Mouse (Mus musculus) heart, embryonic 10.5 days (tissue): ENCODE data around the gene Mybl2. TPM values are rescaled to one million over a fixed set of nuclear protein-coding genes. Genes with fewer than 3 reads are reported as not detected.

ENCODE experiments used
- DNase-seq: peaks from one replicate; pipeline ENCODE4 v3.0.0-alpha.2; 2017; ENCODE audit warnings: low spot score
- H3K27ac ChIP-seq: fragments of 300-500 bp; sonication (generic); 2 replicates; pipeline ENCODE4 v1.5.1; 2016; ENCODE audit warnings: mild to moderate bottlenecking
- H3K27me3 ChIP-seq: fragments of 300-500 bp; sonication (generic); 2 replicates; pipeline ENCODE4 v1.6.1; 2016; ENCODE audit warnings: mild to moderate bottlenecking; ENCODE audit not compliant: poor library complexity, insufficient read depth, severe bottlenecking
- H3K36me3 ChIP-seq: fragments of 300-500 bp; sonication (generic); 2 replicates; pipeline ENCODE4 v1.6.1; 2016; ENCODE audit warnings: mild to moderate bottlenecking, moderate library complexity
- H3K4me1 ChIP-seq: fragments of 300-500 bp; sonication (generic); 2 replicates; pipeline ENCODE4 v1.6.1; 2016; ENCODE audit warnings: mild to moderate bottlenecking
- H3K4me3 ChIP-seq: fragments of 300-500 bp; sonication (generic); 2 replicates; pipeline ENCODE4 v1.5.1; 2016; ENCODE audit warnings: mild to moderate bottlenecking, moderate library complexity
- H3K9me3 ChIP-seq: fragments of 300-500 bp; sonication (generic); 2 replicates; pipeline ENCODE4 v1.6.1; 2016; ENCODE audit warnings: mild to moderate bottlenecking, moderate library complexity
- WGBS: fragments of 180-500 bp; shearing (Covaris S2); methylation state at CpG from one replicate; pipeline ENCODE4 v1.1.7; 2016; 5-methylcytosine and 5-hydroxymethylcytosine counted together
- polyA plus RNA-seq: library from polyadenylated mRNA; unstranded; fragments of >200 nt; fragmentation: Nextera tagmentation; extraction: Ambion mirVana; gene quantifications from 2 replicates; pipeline ENCODE4 v1.2.1, GENCODE M21; 2016

Mybl2 gene
- polyA plus RNA-seq, 1 experiment from 2014 or later, result 38.2 TPM

- Histone ChIP-seq H3K27me3 (no peaks in the 10 kb centered on the region), H3K9me3 (no peaks in the 10 kb centered on the region), H3K27ac (no peak overlapping the region), H3K36me3 (peaks cover 84% of the 10 kb centered on the region), H3K4me3 (no peak overlapping the region), H3K4me1 (0 out of 2 replicates have a peak, but pooled peaks cover 4% of the 10 kb centered on the region)
- DNase-seq, result no peak
- 74% methylated on average over 3 of the region's 3 CpGs for WGBS
These were observed 20.7 kb downstream of the Mybl2 start for GRCm38 (mm10) chr2:163075234-163075633.

GRCm38 (mm10) chr2:163079041-163079440 is 24.6 kb downstream of the Mybl2 start:
- no peaks in the 10 kb centered on the region for H3K9me3 ChIP-seq
- DNase-seq, result no peak
- H3K4me1 ChIP-seq, result peaks cover 18% of the 10 kb centered on the region
- peaks cover 74% of the 10 kb centered on the region for H3K36me3 ChIP-seq
- 93% methylated on average over 4 of the region's 4 CpGs for WGBS
- H3K4me3 ChIP-seq, result no peak overlapping the region
- H3K27ac ChIP-seq, result no peak overlapping the region
- H3K27me3 ChIP-seq, result no peaks in the 10 kb centered on the region

GRCm38 (mm10) chr2:163082591-163082990 is 28.1 kb downstream of the Mybl2 start:
- no peak for DNase-seq
- 0 out of 2 replicates have a peak overlapping the region, but pooled peaks have one; percentile 3 for H3K27ac ChIP-seq
- H3K36me3 ChIP-seq, result peaks cover 54% of the 10 kb centered on the region
- H3K27me3 ChIP-seq, result no peaks in the 10 kb centered on the region
- 59% methylated on average over 5 of the region's 5 CpGs for WGBS
- peaks cover 14% of the 10 kb centered on the region for H3K4me1 ChIP-seq
- no peaks in the 10 kb centered on the region for H3K9me3 ChIP-seq
- H3K4me3 ChIP-seq, result no peak overlapping the region

GRCm38 (mm10) chr2:163084519-163084918 is 30.0 kb downstream of the Mybl2 start:
- DNase-seq, result no peak
- H3K27ac ChIP-seq, result no peak overlapping the region
- H3K9me3 ChIP-seq, result no peaks in the 10 kb centered on the region
- no peaks in the 10 kb centered on the region for H3K27me3 ChIP-seq
- H3K4me1 ChIP-seq, result peaks cover 14% of the 10 kb centered on the region
- peaks cover 35% of the 10 kb centered on the region for H3K36me3 ChIP-seq
- no peak overlapping the region for H3K4me3 ChIP-seq
- WGBS, result 91% methylated on average over 3 of the region's 3 CpGs

DNA sequence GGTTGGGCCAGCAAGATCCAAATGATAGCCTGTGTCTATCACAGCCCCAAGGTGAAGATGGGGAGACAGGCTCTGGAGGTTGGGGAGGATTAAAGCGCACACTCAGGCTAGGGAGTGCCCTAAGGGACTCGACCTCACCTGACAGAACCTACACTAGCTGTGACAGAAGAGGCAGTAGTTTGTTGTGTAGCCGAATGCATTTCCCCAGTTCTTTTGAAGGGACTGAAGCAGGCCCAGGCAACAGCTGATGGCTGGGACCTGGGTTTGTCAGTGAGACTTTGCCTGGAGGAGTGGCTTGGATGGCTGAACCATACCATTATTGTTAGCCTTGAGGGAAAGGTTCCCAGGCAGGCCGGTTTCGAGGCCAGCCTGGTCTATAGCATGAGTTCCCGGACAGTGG is 30.6 kb downstream of the Mybl2 start:
- Histone ChIP-seq H3K36me3 (peaks cover 30% of the 10 kb centered on the region), H3K4me1 (peaks cover 14% of the 10 kb centered on the region), H3K27me3 (no peaks in the 10 kb centered on the region), H3K9me3 (no peaks in the 10 kb centered on the region), H3K4me3 (no peak overlapping the region), H3K27ac (no peak overlapping the region)
- no peak for DNase-seq
- WGBS, result 85% methylated on average over 6 of the region's 6 CpGs

DNA sequence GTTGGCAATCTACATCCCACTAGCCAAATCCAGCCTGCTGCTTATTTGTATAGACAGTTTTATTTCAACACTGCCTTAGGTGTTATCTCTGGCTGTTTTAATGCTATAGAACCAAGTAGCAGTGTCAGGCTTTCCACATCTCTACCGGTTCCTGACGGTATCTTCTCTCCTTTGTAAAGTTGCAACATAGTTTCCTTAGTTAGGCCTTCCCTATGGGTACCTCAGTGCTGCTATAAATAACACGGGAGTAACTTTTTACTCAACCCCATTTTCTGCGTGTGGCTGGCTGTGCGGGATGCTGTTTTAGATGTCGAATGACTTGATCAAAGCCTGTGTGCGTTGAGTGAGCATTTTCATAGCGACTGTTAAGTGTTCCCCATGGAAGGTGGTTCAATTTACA is 32.1 kb downstream of the Mybl2 start:
- Histone ChIP-seq H3K27me3 (no peaks in the 10 kb centered on the region), H3K36me3 (peaks cover 24% of the 10 kb centered on the region), H3K4me3 (no peak overlapping the region), H3K4me1 (peaks cover 7% of the 10 kb centered on the region), H3K9me3 (no peaks in the 10 kb centered on the region), H3K27ac (no peak overlapping the region)
- DNase-seq, result no peak
- WGBS, result 63% methylated on average over 8 of the region's 8 CpGs

- DNase-seq, result no peak
- Histone ChIP-seq H3K4me1 (no peaks in the 10 kb centered on the region), H3K27me3 (no peaks in the 10 kb centered on the region), H3K27ac (no peak within 1 kb of the TSS), H3K4me3 (no peak within 1 kb of the TSS), H3K9me3 (no peaks in the 10 kb centered on the region), H3K36me3 (peaks cover 18% of the 10 kb centered on the region)
- 85% methylated on average over 9 of the region's 9 CpGs for WGBS
These were observed 33.2 kb downstream of the Mybl2 start, which contains the start of gene Gtsf1l for GRCm38 (mm10) chr2:163087728-163088127. Gtsf1l (minus strand) TSS chr2:163087855.

GRCm38 (mm10) chr2:163089475-163090123 is 35.1 kb downstream of the Mybl2 start:
- Histone ChIP-seq H3K36me3 (peaks cover 5% of the 10 kb centered on the region; the same call in 1 of the 2 replicates), H3K4me3 (no peak overlapping the region), H3K27me3 (no peaks in the 10 kb centered on the region), H3K4me1 (no peaks in the 10 kb centered on the region), H3K27ac (no peak overlapping the region), H3K9me3 (no peaks in the 10 kb centered on the region)
- 68% methylated on average over 5 of the region's 5 CpGs for WGBS
- no peak for DNase-seq

- H3K4me1 ChIP-seq, result 0 out of 2 replicates have a peak, but pooled peaks cover 5% of the 10 kb centered on the region
- no peak overlapping the region for H3K27ac ChIP-seq
- 81% methylated on average over 10 of the region's 10 CpGs for WGBS
- DNase-seq, result no peak
- H3K4me3 ChIP-seq, result no peak overlapping the region
- H3K27me3 ChIP-seq, result peaks cover 10% of the 10 kb centered on the region; the same call in 1 of the 2 replicates
- H3K36me3 ChIP-seq, result no peaks in the 10 kb centered on the region
- no peaks in the 10 kb centered on the region for H3K9me3 ChIP-seq
These were observed 40.4 kb downstream of the Mybl2 start for GRCm38 (mm10) chr2:163094909-163095308.

GRCm38 (mm10) chr2:163095784-163096183 is 41.3 kb downstream of the Mybl2 start:
- Histone ChIP-seq H3K4me3 (no peak overlapping the region), H3K27me3 (peaks cover 10% of the 10 kb centered on the region; the same call in 1 of the 2 replicates), H3K4me1 (0 out of 2 replicates have a peak, but pooled peaks cover 9% of the 10 kb centered on the region), H3K9me3 (no peaks in the 10 kb centered on the region), H3K36me3 (no peaks in the 10 kb centered on the region), H3K27ac (no peak overlapping the region)
- 73% methylated on average over 3 of the region's 3 CpGs for WGBS
- DNase-seq, result no peak

- Histone ChIP-seq H3K36me3 (no peaks in the 10 kb centered on the region), H3K4me3 (no peak overlapping the region), H3K27ac (no peak overlapping the region), H3K27me3 (peaks cover 10% of the 10 kb centered on the region; the same call in 1 of the 2 replicates), H3K4me1 (peaks cover 24% of the 10 kb centered on the region; the same call in 1 of the 2 replicates), H3K9me3 (no peaks in the 10 kb centered on the region)
- no peak for DNase-seq
- WGBS, result 39% methylated on average over 8 of the region's 8 CpGs
These were observed 45.4 kb downstream of the Mybl2 start for GRCm38 (mm10) chr2:163099919-163100318.

DNA sequence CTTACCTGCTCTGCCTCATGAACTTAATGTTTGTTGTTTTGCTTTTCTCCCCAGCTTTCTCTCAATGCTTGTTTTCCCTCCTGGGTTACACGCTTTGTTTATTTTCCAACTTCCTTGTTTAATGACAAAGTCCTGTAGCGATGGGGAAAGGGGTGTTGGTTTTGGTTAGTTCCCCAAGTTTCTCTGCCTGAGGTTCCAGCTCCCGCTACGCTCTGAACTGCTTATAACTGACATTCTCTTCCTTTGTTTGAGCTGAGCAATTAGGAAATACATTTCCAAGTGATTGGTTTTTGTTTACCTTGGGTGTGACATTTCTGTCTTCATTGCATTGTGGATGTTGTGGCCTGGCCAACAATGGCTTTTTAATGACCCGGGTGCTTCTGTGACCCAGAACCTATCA is 46.1 kb downstream of the Mybl2 start:
- Histone ChIP-seq H3K27me3 (peaks cover 10% of the 10 kb centered on the region; the same call in 1 of the 2 replicates), H3K27ac (no peak overlapping the region), H3K36me3 (no peaks in the 10 kb centered on the region), H3K9me3 (no peaks in the 10 kb centered on the region), H3K4me3 (no peak overlapping the region), H3K4me1 (peaks cover 24% of the 10 kb centered on the region; the same call in 1 of the 2 replicates)
- WGBS, result 73% methylated on average over 5 of the region's 5 CpGs
- DNase-seq, result no peak

GRCm38 (mm10) chr2:163101646-163102203 is 47.2 kb downstream of the Mybl2 start:
- no peaks in the 10 kb centered on the region for H3K9me3 ChIP-seq
- WGBS, result 7% methylated on average over 10 of the region's 10 CpGs
- no peak overlapping the region for H3K27ac ChIP-seq
- peak; percentile 80 for DNase-seq
- H3K27me3 ChIP-seq, result peaks cover 10% of the 10 kb centered on the region; the same call in 1 of the 2 replicates
- no peaks in the 10 kb centered on the region for H3K36me3 ChIP-seq
- no peak overlapping the region for H3K4me3 ChIP-seq
- peaks cover 24% of the 10 kb centered on the region; the same call in 1 of the 2 replicates for H3K4me1 ChIP-seq
